Mouse (Mus musculus) myocyte (in vitro differentiated cells): ENCODE results near the gene Prr15l.

Experiments used
- MAX ChIP-seq: IDR thresholded peaks from one replicate; pipeline ENCODE4 v1.6.1; 2011; ENCODE audit warnings: low read depth, mild to moderate bottlenecking, control low read depth
- MYOG ChIP-seq, 3 experiments: IDR thresholded peaks; one replicate each; pipeline ENCODE4 v1.6.1; 2011; ENCODE audit warnings: control low read depth in 2 of 3, low read depth in 2 of 3, mild to moderate bottlenecking in 2 of 3; ENCODE audit not compliant: insufficient read length in 2 of 3, control insufficient read depth in 1 of 3, insufficient read depth in 1 of 3
- POLR2A ChIP-seq: IDR thresholded peaks from one replicate; pipeline ENCODE4 v1.6.1; 2011; ENCODE audit warnings: low read depth, mild to moderate bottlenecking, control low read depth, moderate library complexity; ENCODE audit not compliant: insufficient read length
- POLR2AphosphoS2 ChIP-seq: IDR thresholded peaks from one replicate; pipeline ENCODE4 v1.6.1; 2011; ENCODE audit warnings: low read depth, control low read depth; ENCODE audit not compliant: insufficient read length
- TCF12 ChIP-seq: IDR thresholded peaks from one replicate; pipeline ENCODE4 v1.6.1; 2011; ENCODE audit warnings: mild to moderate bottlenecking, control low read depth; ENCODE audit not compliant: poor library complexity, insufficient read depth, severe bottlenecking
- USF1 ChIP-seq: IDR thresholded peaks from one replicate; pipeline ENCODE4 v1.6.1; 2011; ENCODE audit warnings: low read depth, mild to moderate bottlenecking, control low read depth, moderate library complexity

GRCm38 (mm10) chr11:96933562-96934276 lies 5.8 kb downstream of the Prr15l start:
- TF ChIP-seq USF1, result no peak
- no peak for TF ChIP-seq MAX
- TF ChIP-seq POLR2A, result no peak
- TF ChIP-seq POLR2AphosphoS2, result no peak
- TF ChIP-seq TCF12, result no peak
- no peak for TF ChIP-seq MYOG (IDR thresholded peaks at IDR 0.05; ENCODE audit: control insufficient read depth in 1 of 3, insufficient read depth in 1 of 3, insufficient read length in 2 of 3, low read depth in 2 of 3)
